Mouse (Mus musculus) forebrain, embryonic 15.5 days (tissue): Measurements from ENCODE around the gene Btbd3. TPM values are rescaled to one million over a fixed set of nuclear protein-coding genes. Genes with fewer than 3 reads are reported as not detected.

Experiments used
- ATAC-seq: fragments of 200-750 bp; cut with Nextera tagmentation; replicated peaks from 2 replicates; pipeline ENCODE4 v1.8.0; 2017; ENCODE audit warnings: mild to moderate bottlenecking, moderate TSS enrichment, moderate library complexity
- H3K27ac ChIP-seq: fragments of 300-500 bp; sonication (generic); replicated peaks from 2 replicates; pipeline ENCODE4 v1.5.1; 2015; ENCODE audit warnings: mild to moderate bottlenecking, inconsistent platforms
- H3K27me3 ChIP-seq: fragments of 300-500 bp; sonication (generic); 2 replicates; pipeline ENCODE4 v1.6.1; 2015; ENCODE audit warnings: inconsistent platforms
- H3K36me3 ChIP-seq: fragments of 300-500 bp; sonication (generic); 2 replicates; pipeline ENCODE4 v1.6.1; 2015; ENCODE audit warnings: mild to moderate bottlenecking, inconsistent platforms
- H3K4me1 ChIP-seq: fragments of 300-500 bp; sonication (generic); 2 replicates; pipeline ENCODE4 v1.6.1; 2015; ENCODE audit warnings: inconsistent platforms
- H3K4me2 ChIP-seq: fragments of 300-500 bp; sonication (generic); replicated peaks from 2 replicates; pipeline ENCODE4 v1.6.1; 2015; ENCODE audit warnings: mild to moderate bottlenecking, inconsistent platforms
- H3K4me3 ChIP-seq: fragments of 300-500 bp; sonication (generic); 2 replicates; pipeline ENCODE4 v1.5.1; 2015; ENCODE audit warnings: mild to moderate bottlenecking, inconsistent platforms
- H3K9ac ChIP-seq: fragments of 300-500 bp; sonication (generic); replicated peaks from 2 replicates; pipeline ENCODE4 v1.6.1; 2015; ENCODE audit warnings: mild to moderate bottlenecking, inconsistent platforms
- H3K9me3 ChIP-seq: fragments of 300-500 bp; sonication (generic); 2 replicates; pipeline ENCODE4 v1.6.1; 2016; ENCODE audit warnings: inconsistent platforms
- WGBS: fragments of 180-500 bp; shearing (Covaris S2); methylation state at CpG from one replicate; pipeline ENCODE4 v1.1.7; 2015; ENCODE audit warnings: mixed read lengths; 5-methylcytosine and 5-hydroxymethylcytosine counted together
- polyA plus RNA-seq: library from polyadenylated mRNA; unstranded; fragments of >200 nt; fragmentation: Nextera tagmentation; extraction: Ambion mirVana; gene quantifications from 2 replicates; pipeline ENCODE4 v1.2.1, GENCODE M21; 2015

Btbd3 gene
- polyA plus RNA-seq, 1 experiment from 2014 or later = 21.7 TPM

GRCm38 (mm10) chr2:138265356-138266005, 9.1 kb downstream of the Btbd3 start:
- Histone ChIP-seq H3K36me3 (no peaks in the 10 kb centered on the region), H3K9me3 (no peaks in the 10 kb centered on the region), H3K9ac (no peak overlapping the region), H3K27ac (no peak overlapping the region), H3K4me3 (no peak overlapping the region), H3K4me1 (peaks cover 25% of the 10 kb centered on the region), H3K4me2 (no peak overlapping the region), H3K27me3 (no peaks in the 10 kb centered on the region)
- 36% methylated on average over 13 of the region's 13 CpGs for WGBS
- no peak for ATAC-seq

DNA sequence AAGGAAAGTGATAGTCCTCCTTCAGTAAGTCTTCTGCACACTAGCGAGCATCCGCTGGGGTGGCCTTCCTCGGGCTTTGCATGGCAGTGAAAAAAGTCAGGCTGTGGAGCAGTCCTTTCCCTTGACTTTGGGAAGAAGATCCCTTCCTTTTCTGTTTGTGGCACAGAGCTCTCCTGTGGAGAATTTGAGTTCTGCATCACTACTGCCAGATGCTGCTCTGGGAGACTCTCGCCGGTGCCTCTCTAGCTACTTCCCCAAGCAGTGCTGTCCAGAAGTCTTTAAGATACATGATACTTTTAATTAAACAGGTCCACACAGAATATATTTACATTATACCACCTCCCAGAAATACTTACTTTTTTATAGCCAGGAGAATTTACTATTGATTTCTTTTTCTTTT, 10.3 kb downstream of the Btbd3 start:
- Histone ChIP-seq H3K36me3 (no peaks in the 10 kb centered on the region), H3K4me2 (no peak overlapping the region), H3K27me3 (no peaks in the 10 kb centered on the region), H3K4me3 (no peak overlapping the region), H3K9ac (no peak overlapping the region), H3K4me1 (peaks cover 25% of the 10 kb centered on the region), H3K9me3 (no peaks in the 10 kb centered on the region), H3K27ac (no peak overlapping the region)
- WGBS = 74% methylated on average over 5 of the region's 5 CpGs
- no peak for ATAC-seq

DNA sequence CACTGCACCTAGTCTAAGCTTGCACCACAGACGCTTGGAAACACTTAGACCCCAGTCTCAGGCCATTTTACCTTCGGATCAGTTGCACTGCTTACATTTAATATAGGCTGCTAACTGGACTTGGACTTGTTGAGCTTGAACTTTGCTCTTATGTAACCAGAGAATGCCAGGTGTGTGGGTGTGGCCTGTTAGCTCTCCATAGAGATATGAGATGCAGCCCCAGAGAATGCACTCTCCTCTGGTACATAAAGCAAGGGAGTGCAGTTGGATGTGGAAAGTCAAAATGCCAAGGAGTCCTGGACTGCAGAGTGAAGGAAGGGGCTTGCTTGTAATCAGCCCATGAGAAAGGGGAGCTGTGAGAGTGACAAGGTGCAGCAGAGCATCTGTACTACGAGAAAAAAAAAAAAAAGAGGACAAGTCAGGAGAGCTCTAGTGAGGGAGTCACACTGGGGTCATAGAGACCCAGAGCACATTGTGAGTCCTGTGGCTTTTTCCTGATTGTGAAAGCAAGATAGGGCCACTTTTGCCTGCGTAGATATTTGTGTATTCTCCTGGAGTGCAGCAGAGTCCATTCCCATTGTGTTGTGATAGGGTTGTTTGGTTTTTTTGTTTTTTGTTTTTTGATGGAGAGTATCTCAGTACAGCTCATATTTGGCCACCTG, 11.6 kb downstream of the Btbd3 start:
- Histone ChIP-seq H3K27me3 (no peaks in the 10 kb centered on the region), H3K27ac (no peak overlapping the region), H3K4me1 (peaks cover 25% of the 10 kb centered on the region), H3K4me2 (no peak overlapping the region), H3K4me3 (no peak overlapping the region), H3K9ac (no peak overlapping the region), H3K36me3 (no peaks in the 10 kb centered on the region), H3K9me3 (no peaks in the 10 kb centered on the region)
- WGBS = 68% methylated on average over 4 of the region's 4 CpGs
- ATAC-seq = 0 out of 2 replicates have a peak, but pooled peaks have one; percentile 21

GRCm38 (mm10) chr2:138269330-138269729, 13.0 kb downstream of the Btbd3 start:
- Histone ChIP-seq H3K4me3 (no peak overlapping the region), H3K4me2 (no peak overlapping the region)
- no peak for ATAC-seq

DNA sequence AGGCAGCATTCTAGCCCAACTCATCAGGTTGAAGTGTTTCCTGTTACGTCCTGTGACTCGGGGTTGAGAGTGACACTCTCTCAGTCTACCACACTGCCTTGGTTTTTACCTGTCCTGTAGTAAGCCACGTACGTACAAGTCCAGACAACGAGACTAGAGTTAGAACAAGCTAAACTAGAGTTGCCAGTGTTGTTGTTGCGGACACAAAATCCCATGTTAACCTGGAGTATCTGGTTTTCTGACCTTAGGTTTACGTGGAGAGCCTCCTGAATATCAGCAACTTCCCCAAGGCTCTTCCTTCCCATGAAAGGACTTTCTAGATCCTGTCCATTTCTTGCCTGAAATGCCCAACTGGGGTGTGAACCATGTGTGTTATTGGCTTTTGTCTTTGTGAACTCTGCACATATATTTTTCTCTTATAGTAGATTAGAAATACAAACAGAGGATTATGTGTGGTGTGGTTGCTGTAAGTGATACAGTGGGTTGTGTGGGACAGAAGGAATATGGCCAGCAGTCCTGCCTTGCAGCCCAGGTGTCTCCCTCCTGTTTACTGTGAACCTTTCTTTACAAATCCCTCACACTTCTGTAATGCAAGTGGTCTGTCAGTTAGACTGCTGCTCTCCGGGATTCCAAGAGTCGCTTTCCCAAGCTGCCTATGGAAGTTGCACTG, 17.2 kb downstream of the Btbd3 start:
- no peak overlapping the region for H3K9ac ChIP-seq
- H3K27ac ChIP-seq = no peak overlapping the region
- no peak for ATAC-seq
- 86% methylated on average over 9 of the region's 9 CpGs for WGBS
- no peak overlapping the region for H3K4me2 ChIP-seq
- peaks cover 23% of the 10 kb centered on the region for H3K4me1 ChIP-seq
- no peaks in the 10 kb centered on the region for H3K36me3 ChIP-seq
- H3K9me3 ChIP-seq = no peaks in the 10 kb centered on the region
- H3K27me3 ChIP-seq = no peaks in the 10 kb centered on the region
- H3K4me3 ChIP-seq = no peak overlapping the region

More at GRCm38 (mm10) chr2:138269330-138269729, 13.0 kb downstream of the Btbd3 start:
- Histone ChIP-seq H3K27me3 (no peaks in the 10 kb centered on the region), H3K4me1 (peaks cover 25% of the 10 kb centered on the region), H3K36me3 (no peaks in the 10 kb centered on the region), H3K9ac (no peak overlapping the region), H3K27ac (no peak overlapping the region), H3K9me3 (no peaks in the 10 kb centered on the region)

- no peak overlapping the region for H3K4me2 ChIP-seq
- no peak overlapping the region for H3K27ac ChIP-seq
- H3K36me3 ChIP-seq = no peaks in the 10 kb centered on the region
- H3K9me3 ChIP-seq = no peaks in the 10 kb centered on the region
- no peaks in the 10 kb centered on the region for H3K27me3 ChIP-seq
- H3K9ac ChIP-seq = no peak overlapping the region
- WGBS = 81% methylated on average over 5 of the region's 5 CpGs
- no peak overlapping the region for H3K4me3 ChIP-seq
- no peak for ATAC-seq
- H3K4me1 ChIP-seq = peaks cover 28% of the 10 kb centered on the region
These were observed 17.7 kb downstream of the Btbd3 start for GRCm38 (mm10) chr2:138274086-138274485.

GRCm38 (mm10) chr2:138277842-138278691, 21.7 kb downstream of the Btbd3 start:
- peak; percentile 96 for ATAC-seq
- H3K4me3 ChIP-seq = peak overlapping the region; percentile 46
- 0 out of 2 replicates have a peak, but pooled peaks cover 2% of the 10 kb centered on the region for H3K36me3 ChIP-seq
- WGBS = 5% methylated on average over 17 of the region's 17 CpGs
- peak overlapping the region; percentile 74 for H3K27ac ChIP-seq
- H3K4me1 ChIP-seq = peaks cover 35% of the 10 kb centered on the region
- H3K27me3 ChIP-seq = no peaks in the 10 kb centered on the region
- no peaks in the 10 kb centered on the region for H3K9me3 ChIP-seq
- peak overlapping the region; percentile 60 for H3K4me2 ChIP-seq
- H3K9ac ChIP-seq = peak overlapping the region; percentile 49

DNA sequence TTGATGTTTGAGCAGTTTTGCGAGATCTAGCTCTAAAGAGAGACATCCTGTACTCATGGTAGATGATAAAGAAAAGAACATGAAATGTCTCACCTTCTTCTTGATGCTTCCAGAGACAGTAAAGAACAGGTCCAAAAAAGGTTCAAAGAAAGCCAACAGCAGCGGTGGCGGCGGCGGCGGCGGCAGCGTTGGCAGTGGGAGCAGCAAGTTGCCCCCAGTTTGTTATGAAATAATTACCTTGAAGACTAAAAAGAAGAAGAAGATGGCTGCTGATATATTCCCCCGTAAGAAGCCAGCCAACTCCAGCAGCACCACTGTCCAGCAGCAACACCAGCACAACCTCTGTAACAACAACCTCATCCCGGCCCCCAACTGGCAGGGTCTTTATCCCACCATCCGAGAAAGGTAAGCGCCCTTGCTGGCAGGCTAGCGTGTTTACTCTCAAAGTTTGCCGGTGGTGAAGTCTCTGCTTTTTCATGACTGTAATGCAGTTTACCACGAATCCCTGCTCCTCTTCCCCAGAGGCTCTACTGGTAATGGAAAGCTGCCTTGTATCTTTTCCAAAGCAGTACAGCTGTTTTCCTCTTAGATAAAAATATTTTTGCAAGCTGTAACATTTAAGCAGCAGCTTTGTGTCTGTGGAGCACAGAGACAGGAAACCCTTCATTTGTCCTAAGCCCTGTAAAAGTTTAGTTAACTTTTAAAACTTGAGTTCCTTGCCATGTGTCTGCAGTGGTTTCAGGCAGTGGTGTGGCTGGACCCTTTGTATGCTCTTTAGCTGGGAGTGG, 22.7 kb downstream of the Btbd3 start:
- Histone ChIP-seq H3K4me3 (peak overlapping the region; percentile 46), H3K4me2 (peak overlapping the region; percentile 60), H3K36me3 (peaks cover 10% of the 10 kb centered on the region), H3K4me1 (peaks cover 35% of the 10 kb centered on the region), H3K9me3 (no peaks in the 10 kb centered on the region), H3K27me3 (no peaks in the 10 kb centered on the region), H3K9ac (peak overlapping the region; percentile 49), H3K27ac (peak overlapping the region; percentile 74)
- WGBS = 66% methylated on average over 15 of the region's 15 CpGs
- ATAC-seq = no peak

DNA sequence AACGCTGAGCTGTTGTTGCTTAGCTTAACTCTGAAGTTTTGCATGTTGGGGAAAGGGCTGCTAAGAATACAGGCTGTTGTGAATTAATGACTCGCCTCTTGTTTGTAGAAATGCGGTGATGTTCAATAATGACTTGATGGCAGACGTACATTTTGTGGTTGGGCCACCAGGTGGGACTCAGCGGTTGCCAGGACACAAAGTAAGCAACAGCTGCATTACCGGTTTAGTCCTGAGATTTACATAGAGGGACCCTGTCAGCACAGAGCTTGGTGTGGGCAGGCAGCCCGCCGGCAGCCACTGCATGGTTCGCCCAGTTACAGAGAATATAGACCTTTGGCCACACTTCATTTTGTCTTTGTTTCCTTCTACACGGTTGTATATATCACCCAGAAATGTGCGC, 23.3 kb downstream of the Btbd3 start:
- no peak overlapping the region for H3K27ac ChIP-seq
- H3K4me1 ChIP-seq = peaks cover 35% of the 10 kb centered on the region
- no peak for ATAC-seq
- H3K9me3 ChIP-seq = no peaks in the 10 kb centered on the region
- H3K4me2 ChIP-seq = peak overlapping the region; percentile 60
- peaks cover 10% of the 10 kb centered on the region for H3K36me3 ChIP-seq
- no peak overlapping the region; the same call in 1 of the 2 replicates for H3K9ac ChIP-seq
- H3K4me3 ChIP-seq = peak overlapping the region; percentile 46
- WGBS = 54% methylated on average over 11 of the region's 11 CpGs
- H3K27me3 ChIP-seq = no peaks in the 10 kb centered on the region

DNA sequence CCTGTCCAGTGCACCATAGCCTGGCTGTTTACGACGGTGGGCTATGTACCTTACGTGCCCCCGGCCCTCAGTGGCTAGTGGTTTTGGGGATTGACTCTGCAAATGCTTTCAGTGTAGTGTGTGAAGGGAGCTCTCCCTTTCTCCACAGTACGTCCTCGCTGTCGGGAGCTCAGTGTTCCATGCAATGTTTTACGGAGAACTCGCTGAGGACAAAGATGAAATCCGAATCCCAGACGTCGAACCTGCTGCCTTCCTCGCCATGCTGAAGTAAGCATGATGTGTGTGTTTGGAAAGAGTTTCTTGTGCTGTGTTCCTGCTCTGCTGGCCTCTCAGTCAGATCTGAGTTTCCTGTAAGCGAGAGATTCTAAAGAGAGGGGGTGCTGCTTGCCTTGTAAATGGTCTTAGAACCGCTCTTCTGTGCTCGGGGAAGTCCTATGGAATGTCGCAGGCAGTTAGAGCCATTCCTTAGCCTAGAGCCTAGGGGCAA, 23.9 kb downstream of the Btbd3 start:
- Histone ChIP-seq H3K27me3 (no peaks in the 10 kb centered on the region), H3K4me1 (peaks cover 33% of the 10 kb centered on the region), H3K27ac (peak overlapping the region; percentile 16), H3K9me3 (no peaks in the 10 kb centered on the region), H3K4me2 (no peak overlapping the region; the same call in 1 of the 2 replicates), H3K9ac (no peak overlapping the region; the same call in 1 of the 2 replicates), H3K4me3 (peak overlapping the region; percentile 46), H3K36me3 (peaks cover 10% of the 10 kb centered on the region)
- 63% methylated on average over 17 of the region's 17 CpGs for whole genome bisulfite sequencing
- ATAC-seq = no peak
